Mouse (Mus musculus) embryonic facial prominence, embryonic 15.5 days (tissue): ENCODE measurements around the gene Olfr933. TPM values are rescaled to one million over a fixed set of nuclear protein-coding genes. Genes with fewer than 3 reads are reported as not detected.

Source experiments
- ATAC-seq: fragments of 200-750 bp; cut with Nextera tagmentation; 2 replicates; pipeline ENCODE4 v1.8.0; 2017; ENCODE audit warnings: low read depth, moderate TSS enrichment; ENCODE audit not compliant: insufficient number of reproducible peaks, low FRiP score, low TSS enrichment
- H3K27ac ChIP-seq: fragments of 300-500 bp; sonication (generic); replicated peaks from 2 replicates; pipeline ENCODE4 v1.5.1; 2015; ENCODE audit warnings: mild to moderate bottlenecking, inconsistent platforms
- H3K27me3 ChIP-seq: fragments of 300-500 bp; sonication (generic); 2 replicates; pipeline ENCODE4 v1.6.1; 2015; ENCODE audit warnings: inconsistent platforms
- H3K36me3 ChIP-seq: fragments of 300-500 bp; sonication (generic); 2 replicates; pipeline ENCODE4 v1.6.1; 2015; ENCODE audit warnings: mild to moderate bottlenecking, inconsistent platforms
- H3K4me1 ChIP-seq: fragments of 300-500 bp; sonication (generic); 2 replicates; pipeline ENCODE4 v1.6.1; 2015; ENCODE audit warnings: inconsistent platforms
- H3K4me2 ChIP-seq: fragments of 300-500 bp; sonication (generic); replicated peaks from 2 replicates; pipeline ENCODE4 v1.6.1; 2015; ENCODE audit warnings: mild to moderate bottlenecking, inconsistent platforms
- H3K4me3 ChIP-seq: fragments of 300-500 bp; sonication (generic); replicated peaks from 2 replicates; pipeline ENCODE4 v1.5.1; 2015; ENCODE audit warnings: mild to moderate bottlenecking, inconsistent platforms
- H3K9ac ChIP-seq: fragments of 300-500 bp; sonication (generic); 2 replicates; pipeline ENCODE4 v1.6.1; 2015; ENCODE audit warnings: inconsistent platforms
- H3K9me3 ChIP-seq: fragments of 300-500 bp; sonication (generic); replicated peaks from 2 replicates; pipeline ENCODE4 v1.6.1; 2016; ENCODE audit warnings: inconsistent platforms
- WGBS: fragments of 180-500 bp; shearing (Covaris S2); methylation state at CpG from one replicate; pipeline ENCODE4 v1.1.7; 2015; 5-methylcytosine and 5-hydroxymethylcytosine counted together
- polyA plus RNA-seq: library from polyadenylated mRNA; unstranded; fragments of >200 nt; fragmentation: Nextera tagmentation; extraction: Ambion mirVana; gene quantifications from 2 replicates; pipeline ENCODE4 v1.2.1, GENCODE M21; 2015

The Olfr933 gene
- polyA plus RNA-seq, result 0.11 and 0.14 TPM in 2 replicates

- ATAC-seq, result no peak
- no peak within 1 kb of the TSS for H3K9ac ChIP-seq
- H3K9me3 ChIP-seq, result no peaks in the 10 kb centered on the region
- H3K27ac ChIP-seq, result no peak within 1 kb of the TSS
- 78% methylated on average over 4 of the region's 4 CpGs for WGBS
- H3K4me3 ChIP-seq, result no peak within 1 kb of the TSS
- no peak within 1 kb of the TSS for H3K4me2 ChIP-seq
- no peaks in the 10 kb centered on the region for H3K4me1 ChIP-seq
- no peaks in the 10 kb centered on the region for H3K27me3 ChIP-seq
- no peaks in the 10 kb centered on the region for H3K36me3 ChIP-seq
Observed at GRCm38 (mm10) chr9:38972013-38972412, at the start of gene Olfr933. Gene Olfr933 (plus strand): TSS chr9:38972313.

- no peaks in the 10 kb centered on the region for H3K9me3 ChIP-seq
- H3K27me3 ChIP-seq, result no peaks in the 10 kb centered on the region
- H3K4me1 ChIP-seq, result no peaks in the 10 kb centered on the region
- no peak within 1 kb of the TSS for H3K4me3 ChIP-seq
- no peak for ATAC-seq
- H3K9ac ChIP-seq, result no peak within 1 kb of the TSS
- no peak within 1 kb of the TSS for H3K27ac ChIP-seq
- H3K36me3 ChIP-seq, result no peaks in the 10 kb centered on the region
- no peak within 1 kb of the TSS for H3K4me2 ChIP-seq
Observed at GRCm38 (mm10) chr9:38929509-38929908, 42.6 kb upstream of the Olfr933 start, which contains the start of gene Olfr930. Gene Olfr930 (plus strand): TSS chr9:38929809.

GRCm38 (mm10) chr9:38953401-38954123 is 18.6 kb upstream of the Olfr933 start:
- Histone ChIP-seq H3K27me3 (no peaks in the 10 kb centered on the region), H3K4me3 (no peak overlapping the region), H3K9me3 (no peaks in the 10 kb centered on the region), H3K27ac (no peak overlapping the region), H3K36me3 (no peaks in the 10 kb centered on the region), H3K4me2 (no peak overlapping the region), H3K9ac (no peak overlapping the region), H3K4me1 (no peaks in the 10 kb centered on the region)
- no peak for ATAC-seq
- WGBS, result 81% methylated on average over 7 of the region's 7 CpGs

GRCm38 (mm10) chr9:38954124-38954416 is 18.0 kb upstream of the Olfr933 start:
- Histone ChIP-seq H3K27me3 (no peaks in the 10 kb centered on the region), H3K9ac (no peak overlapping the region), H3K4me2 (no peak overlapping the region), H3K4me3 (no peak overlapping the region), H3K36me3 (no peaks in the 10 kb centered on the region), H3K9me3 (no peaks in the 10 kb centered on the region), H3K4me1 (no peaks in the 10 kb centered on the region), H3K27ac (no peak overlapping the region)
- no peak for ATAC-seq
- WGBS, result 84% methylated on average over 4 of the region's 4 CpGs

GRCm38 (mm10) chr9:38988215-38988614 is 16.1 kb downstream of the Olfr933 start, which contains the start of gene Olfr934:
Gene Olfr934 (minus strand): TSS chr9:38988315.
- H3K27me3 ChIP-seq, result no peaks in the 10 kb centered on the region
- 85% methylated on average over 2 of the region's 2 CpGs for WGBS
- H3K4me1 ChIP-seq, result no peaks in the 10 kb centered on the region
- H3K9ac ChIP-seq, result no peak within 1 kb of the TSS
- H3K4me2 ChIP-seq, result no peak within 1 kb of the TSS
- H3K27ac ChIP-seq, result no peak within 1 kb of the TSS
- no peaks in the 10 kb centered on the region for H3K9me3 ChIP-seq
- no peak for ATAC-seq
- no peak within 1 kb of the TSS for H3K4me3 ChIP-seq
- no peaks in the 10 kb centered on the region for H3K36me3 ChIP-seq

- 71% methylated on average over 2 of the region's 2 CpGs for WGBS
- H3K27me3 ChIP-seq, result no peaks in the 10 kb centered on the region
- H3K27ac ChIP-seq, result no peak within 1 kb of the TSS
- H3K36me3 ChIP-seq, result no peaks in the 10 kb centered on the region
- H3K4me1 ChIP-seq, result no peaks in the 10 kb centered on the region
- H3K4me2 ChIP-seq, result no peak within 1 kb of the TSS
- no peaks in the 10 kb centered on the region for H3K9me3 ChIP-seq
- no peak for ATAC-seq
- no peak within 1 kb of the TSS for H3K4me3 ChIP-seq
- no peak within 1 kb of the TSS for H3K9ac ChIP-seq
Observed at GRCm38 (mm10) chr9:38999583-38999982, 27.5 kb downstream of the Olfr933 start, which contains the start of gene Olfr935. Gene Olfr935 (minus strand): TSS chr9:38999683.

GRCm38 (mm10) chr9:39023277-39023676 is 51.2 kb downstream of the Olfr933 start, which contains the start of gene Olfr146:
Gene Olfr146 (minus strand): TSS chr9:39023377.
- H3K27ac ChIP-seq, result no peak within 1 kb of the TSS
- no peak within 1 kb of the TSS for H3K4me3 ChIP-seq
- no peaks in the 10 kb centered on the region for H3K27me3 ChIP-seq
- H3K9ac ChIP-seq, result no peak within 1 kb of the TSS
- no peaks in the 10 kb centered on the region for H3K9me3 ChIP-seq
- 81% methylated on average over 1 of the region's 1 CpGs for WGBS
- H3K36me3 ChIP-seq, result no peaks in the 10 kb centered on the region
- ATAC-seq, result no peak
- H3K4me1 ChIP-seq, result no peaks in the 10 kb centered on the region
- no peak within 1 kb of the TSS for H3K4me2 ChIP-seq

Other genes with a start within 250 kb of the Olfr933 start
- gene Olfr920, start 220.0 kb upstream of the Olfr933 start, polyA plus RNA-seq, result 0.04 TPM in 1 of 2 replicates, not detected in the other
- gene Olfr921, start 199.2 kb upstream of the Olfr933 start, polyA plus RNA-seq, result not detected in 2 replicates
- gene Olfr922, start 157.7 kb upstream of the Olfr933 start, polyA plus RNA-seq, result not detected in 2 replicates
- 0.70 and 0.88 TPM in 2 replicates for gene Olfr923, start 145.8 kb upstream of the Olfr933 start, polyA plus RNA-seq
- 0.08 TPM in 1 of 2 replicates, not detected in the other for gene Olfr924, start 127.9 kb upstream of the Olfr933 start, polyA plus RNA-seq
- gene Olfr26, start 117.3 kb upstream of the Olfr933 start, polyA plus RNA-seq, result not detected in 2 replicates
- gene Olfr926, start 95.2 kb upstream of the Olfr933 start, polyA plus RNA-seq, result not detected in 2 replicates
- gene Olfr930, start 42.5 kb upstream of the Olfr933 start, polyA plus RNA-seq, result 0.30 TPM in 1 of 2 replicates, not detected in the other
- 0.07 TPM in 1 of 2 replicates, not detected in the other for gene Olfr934, start 16.0 kb downstream of the Olfr933 start, polyA plus RNA-seq
- gene Olfr935, start 27.4 kb downstream of the Olfr933 start, polyA plus RNA-seq, result 0.19 TPM in 1 of 2 replicates, not detected in the other
- gene Olfr146, start 51.1 kb downstream of the Olfr933 start, polyA plus RNA-seq, result 0.40 TPM in 1 of 2 replicates, not detected in the other
- gene Olfr937, start 92.6 kb downstream of the Olfr933 start, polyA plus RNA-seq, result not detected in 2 replicates
- not detected in 2 replicates for gene Olfr938, start 106.6 kb downstream of the Olfr933 start, polyA plus RNA-seq
- not detected in 2 replicates for gene Olfr27, start 155.8 kb downstream of the Olfr933 start, polyA plus RNA-seq
- not detected in 2 replicates for gene Olfr943, start 194.0 kb downstream of the Olfr933 start, polyA plus RNA-seq
- 0.17 TPM in 1 of 2 replicates, not detected in the other for gene Olfr944, start 229.6 kb downstream of the Olfr933 start, polyA plus RNA-seq